8 mouse cellular contexts compared by ENCODE assay signal in the genomic region with DNA sequence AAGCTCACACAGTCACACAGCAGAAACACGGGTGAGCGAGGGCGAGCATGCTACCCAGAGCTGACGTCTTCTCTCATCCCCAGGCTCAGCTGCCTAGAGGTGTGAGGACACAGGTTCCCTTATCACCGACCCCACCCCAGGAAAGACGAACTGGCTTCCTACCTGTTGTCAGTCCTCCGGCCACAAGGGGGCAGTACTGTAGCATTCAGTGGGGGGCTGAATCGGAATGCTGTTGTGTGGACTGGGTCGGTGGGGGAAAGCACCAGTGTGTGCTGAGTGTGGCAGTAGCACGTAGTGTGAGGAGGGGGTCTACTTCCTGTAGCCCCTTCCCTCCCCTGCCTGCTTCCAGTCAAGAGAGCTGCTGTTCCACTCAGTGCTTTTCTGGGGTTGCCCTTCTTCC. TPM values are rescaled to one million over a fixed set of nuclear protein-coding genes. Genes with fewer than 3 reads are reported as not detected.
A peak's percentile ranks its signal among the peaks of the same experiment; 100 is the strongest.
DNase-seq lines count a peak whose midpoint lies in the region; ATAC-seq and TF ChIP-seq lines count a peak whose summit lies in the region.

No protein-coding gene starts in this region.

- WGBS in cerebellum, adult 2 months = 53% methylated on average over 10 of the region's 10 CpGs
- 42% methylated on average over 10 of the region's 10 CpGs for WGBS in midbrain, embryonic 14.5 days
- 40% methylated on average over 10 of the region's 10 CpGs for WGBS in midbrain, embryonic 13.5 days

- peaks cover 9% of the 10 kb centered on the region; the same call in 1 of the 2 replicates for H3K4me1 ChIP-seq in cerebellum, adult 2 months (ENCODE audit: control insufficient read depth, insufficient read depth, low read length)
- peaks cover 15% of the 10 kb centered on the region; the same call in 1 of the 2 replicates for H3K4me1 ChIP-seq in midbrain, embryonic 14.5 days (ENCODE audit: control insufficient read depth, insufficient read depth, low read length)
- peaks cover 20% of the 10 kb centered on the region for H3K4me1 ChIP-seq in midbrain, embryonic 13.5 days (replicated peaks)

- H3K27me3 ChIP-seq in cerebellum, adult 2 months (ENCODE audit: control insufficient read depth, insufficient read depth, low read length) = no peaks in the 10 kb centered on the region
- H3K27me3 ChIP-seq in midbrain, embryonic 14.5 days (ENCODE audit: control insufficient read depth, insufficient read depth, low read length) = no peaks in the 10 kb centered on the region
- H3K27me3 ChIP-seq in midbrain, embryonic 13.5 days = no peaks in the 10 kb centered on the region

- no peak overlapping the region for H3K4me2 ChIP-seq in midbrain, embryonic 14.5 days (ENCODE audit: low read length)
- H3K4me2 ChIP-seq in midbrain, embryonic 13.5 days (replicated peaks) = no peak overlapping the region

- peak; percentile 80 for TF ChIP-seq CTCF in cerebellum, adult 2 months (IDR thresholded peaks at IDR 0.05; ENCODE audit: borderline replicate concordance, insufficient read depth, low read depth, low read length)

- H3K36me3 ChIP-seq in midbrain, embryonic 14.5 days (ENCODE audit: control insufficient read depth, insufficient read depth, low read length) = no peaks in the 10 kb centered on the region
- no peaks in the 10 kb centered on the region for H3K36me3 ChIP-seq in midbrain, embryonic 13.5 days

- no peaks in the 10 kb centered on the region for H3K9me3 ChIP-seq in midbrain, embryonic 14.5 days (ENCODE audit: control insufficient read depth, low read length)
- H3K9me3 ChIP-seq in midbrain, embryonic 13.5 days = no peaks in the 10 kb centered on the region

- H3K27ac ChIP-seq in cerebellum, adult 2 months (ENCODE audit: insufficient read depth, low read length) = no peak overlapping the region
- H3K27ac ChIP-seq in midbrain, embryonic 14.5 days (replicated peaks; ENCODE audit: low read depth, low read length) = no peak overlapping the region
- no peak overlapping the region for H3K27ac ChIP-seq in midbrain, embryonic 13.5 days

- ATAC-seq in midbrain, embryonic 14.5 days (ENCODE audit: low FRiP score, low TSS enrichment) = no peak
- no peak for ATAC-seq in midbrain, embryonic 13.5 days

- DNase-seq in cerebellum, adult 2 months = peak in 1 of 2 experiments; percentile 41
- no peak for DNase-seq in cerebellum, adult 9-11 months
- DNase-seq in midbrain, embryonic 14.5 days = peak; percentile 33
- peak; percentile 41 for DNase-seq in c-Kit-positive CD71-negative TER-119-negative erythroid progenitor cells, embryonic 14.5 days (ENCODE audit: low read depth)
- DNase-seq in heart, postnatal 4 days = peak; percentile 77
- DNase-seq in naive thymus-derived CD4-positive, alpha-beta T cell, adult 2 months (ENCODE audit: low read depth) = peak; percentile 86
- DNase-seq in thymus, postnatal 25 days = peak; percentile 81

- no peak overlapping the region for H3K4me3 ChIP-seq in cerebellum, adult 2 months (replicated peaks; ENCODE audit: insufficient read depth, low read depth, low read length)
- H3K4me3 ChIP-seq in midbrain, embryonic 14.5 days (replicated peaks; ENCODE audit: low read depth, low read length) = no peak overlapping the region
- H3K4me3 ChIP-seq in midbrain, embryonic 13.5 days (replicated peaks) = no peak overlapping the region

- TF ChIP-seq POLR2A in cerebellum, adult 2 months (IDR thresholded peaks at IDR 0.05; ENCODE audit: borderline replicate concordance, insufficient read depth, low read length) = no peak

- no peak overlapping the region for H3K9ac ChIP-seq in midbrain, embryonic 14.5 days (replicated peaks; ENCODE audit: low read length)
- H3K9ac ChIP-seq in midbrain, embryonic 13.5 days (replicated peaks) = no peak overlapping the region

RNA-seq across cellular contexts. Expression of a gene that starts 16.3 kb away (rescaled TPM):
- 19.7 and 24.3 TPM in 2 replicates for polyA plus RNA-seq in cerebellum, adult 2 months (2012; rRNA removed)
- polyA plus RNA-seq in midbrain, embryonic 14.5 days (2014; fragmentation: Nextera tagmentation; extraction: Ambion mirVana) = 2.8 and 4.2 TPM in 2 replicates
- 0.68 and 1.1 TPM in 2 replicates for polyA plus RNA-seq in midbrain, embryonic 13.5 days (2015; fragmentation: Nextera tagmentation; extraction: Ambion mirVana)
- total RNA-seq in heart, postnatal 4 days (2021) = under 1 TPM; 0.55 to 0.65 TPM

RNA-seq across cellular contexts. Expression of a gene that starts 39.1 kb away (rescaled TPM):
- 5.9 and 6.3 TPM in 2 replicates for polyA plus RNA-seq in cerebellum, adult 2 months (2012; rRNA removed)
- polyA plus RNA-seq in midbrain, embryonic 14.5 days (2014; fragmentation: Nextera tagmentation; extraction: Ambion mirVana) = 2.7 and 5.5 TPM in 2 replicates
- polyA plus RNA-seq in midbrain, embryonic 13.5 days (2015; fragmentation: Nextera tagmentation; extraction: Ambion mirVana) = 0.19 and 0.82 TPM in 2 replicates
- 1 to 10 TPM; 1.1 to 1.8 TPM for total RNA-seq in heart, postnatal 4 days (2021)

RNA-seq across cellular contexts. Expression of a gene that starts 46.8 kb away (rescaled TPM):
- polyA plus RNA-seq in cerebellum, adult 2 months (2012; rRNA removed) = 3.8 and 4.1 TPM in 2 replicates
- polyA plus RNA-seq in midbrain, embryonic 14.5 days (2014; fragmentation: Nextera tagmentation; extraction: Ambion mirVana) = 7.1 and 7.6 TPM in 2 replicates
- polyA plus RNA-seq in midbrain, embryonic 13.5 days (2015; fragmentation: Nextera tagmentation; extraction: Ambion mirVana) = 6.0 and 6.9 TPM in 2 replicates
- total RNA-seq in heart, postnatal 4 days (2021) = 10 to 100 TPM; 10.6 to 11.4 TPM

RNA-seq across cellular contexts. Expression of a gene that starts 54.0 kb away (rescaled TPM):
- 0.22 and 0.43 TPM in 2 replicates for polyA plus RNA-seq in cerebellum, adult 2 months (2012; rRNA removed)
- polyA plus RNA-seq in midbrain, embryonic 14.5 days (2014; fragmentation: Nextera tagmentation; extraction: Ambion mirVana) = not detected in 2 replicates
- polyA plus RNA-seq in midbrain, embryonic 13.5 days (2015; fragmentation: Nextera tagmentation; extraction: Ambion mirVana) = not detected in 2 replicates
- not detected for total RNA-seq in heart, postnatal 4 days (2021)
